Mouse (Mus musculus) neutrophil, adult 83 days (primary cell): ENCODE data around the gene Gm26897. TPM values are rescaled to one million over a fixed set of nuclear protein-coding genes. Genes with fewer than 3 reads are reported as not detected.

Experiments used
- total RNA-seq, 2 experiments: library from RNA; stranded (reverse); gene quantifications; one replicate each; pipeline ENCODE4 v1.2.4; 2023

Gm26897 gene
- total RNA-seq = not detected

GRCm38 (mm10) chr5:111733851-111734250, at the start of gene Gm26897:
TSS of gene Gm26897 (plus strand) at chr5:111733924.

